Mouse (Mus musculus): ENCODE measurements around the gene Gm42372.

DNA sequence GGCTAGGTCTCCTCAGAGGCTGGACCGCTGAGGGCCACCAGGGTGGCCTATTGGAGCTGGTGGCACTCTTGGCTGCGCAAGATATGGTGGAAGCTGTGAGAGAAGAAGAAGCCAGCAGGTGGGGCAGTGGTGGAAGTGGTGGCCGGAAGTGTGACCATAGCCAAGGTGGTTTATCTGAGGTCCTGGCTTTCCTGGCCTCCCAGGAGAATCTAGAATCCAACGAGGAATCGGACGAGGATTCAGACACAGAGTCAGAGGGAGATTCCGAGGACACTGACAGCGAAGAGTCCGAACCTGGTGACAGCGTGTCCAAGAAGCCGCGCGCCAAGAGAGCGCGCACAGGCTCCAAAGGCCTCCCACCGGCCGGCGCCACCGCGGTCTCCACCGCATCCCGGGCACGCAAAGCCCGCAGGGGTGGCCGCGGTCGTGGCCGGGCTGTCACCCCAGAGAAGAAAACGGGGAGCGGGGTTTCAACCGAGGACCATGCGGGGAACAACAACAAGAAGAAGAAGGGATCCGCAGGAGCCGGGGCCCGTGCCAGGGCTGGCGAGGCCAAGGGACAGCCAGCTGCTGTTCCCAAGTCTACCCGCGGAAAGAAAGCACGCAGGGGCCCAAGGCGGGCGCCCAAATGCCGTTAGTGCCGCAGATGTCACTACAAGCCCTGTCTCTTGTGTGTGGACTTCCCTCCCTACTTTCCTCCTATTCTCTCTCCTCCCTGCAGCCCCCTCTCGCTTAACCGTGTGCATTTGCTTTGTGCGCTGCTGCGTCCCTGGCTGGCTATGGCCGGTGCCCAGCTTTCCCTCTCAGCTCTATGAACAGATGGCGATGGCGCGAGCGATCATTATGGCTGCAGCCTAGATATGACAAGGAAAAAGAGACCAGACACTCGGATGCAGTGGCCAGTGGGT, 36.2 kb upstream of the Gm42372 start:
- TF ChIP-seq TAL1 (IDR thresholded peaks at IDR 0.05; ENCODE audit: low read length) (no peak), GATA1 (IDR thresholded peaks at IDR 0.05; ENCODE audit: low read length) (no peak)

Data from erythroblast, embryonic 14.5 days (primary cell).